Mouse (Mus musculus): ENCODE data around the gene Ercc4. TPM values are rescaled to one million over a fixed set of nuclear protein-coding genes. Genes with fewer than 3 reads are reported as not detected.

Gene Ercc4
- polyA plus RNA-seq, 1 experiment from 2014 or later: 13.1 TPM

- Histone ChIP-seq H3K9me3 (ENCODE audit: control insufficient read depth, low read length) (no peaks in the 10 kb centered on the region), H3K27me3 (ENCODE audit: control insufficient read depth, insufficient read depth, low read length) (no peaks in the 10 kb centered on the region), H3K4me2 (ENCODE audit: low read depth, severe bottlenecking) (no peak overlapping the region), H3K27ac (replicated peaks; ENCODE audit: low read depth, low read length) (no peak overlapping the region), H3K36me3 (ENCODE audit: control insufficient read depth, insufficient read depth, low read length) (no peaks in the 10 kb centered on the region), H3K4me3 (ENCODE audit: low read depth, low read length) (no peak overlapping the region), H3K4me1 (ENCODE audit: control insufficient read depth, insufficient read depth, low read length) (0 out of 2 replicates have a peak, but pooled peaks cover 5% of the 10 kb centered on the region), H3K9ac (ENCODE audit: low read length) (no peak overlapping the region)
- ATAC-seq (ENCODE audit: insufficient number of reproducible peaks, low FRiP score, low TSS enrichment, low read depth) (no peak), DNase-seq (ENCODE audit: low spot score) (no peak)
- WGBS: 86% methylated on average over 5 of the region's 5 CpGs
Observed at GRCm38 (mm10) chr16:13194882-13195281, 85.4 kb downstream of the Ercc4 start.

GRCm38 (mm10) chr16:13196626-13197025 lies 87.1 kb downstream of the Ercc4 start:
- ATAC-seq (ENCODE audit: insufficient number of reproducible peaks, low FRiP score, low TSS enrichment, low read depth) (no peak), DNase-seq (ENCODE audit: low spot score) (no peak)
- Histone ChIP-seq H3K27me3 (ENCODE audit: control insufficient read depth, insufficient read depth, low read length) (no peaks in the 10 kb centered on the region), H3K4me2 (ENCODE audit: low read depth, severe bottlenecking) (no peak overlapping the region), H3K27ac (replicated peaks; ENCODE audit: low read depth, low read length) (no peak overlapping the region), H3K4me3 (ENCODE audit: low read depth, low read length) (no peak overlapping the region), H3K4me1 (ENCODE audit: control insufficient read depth, insufficient read depth, low read length) (0 out of 2 replicates have a peak, but pooled peaks cover 5% of the 10 kb centered on the region), H3K9ac (ENCODE audit: low read length) (no peak overlapping the region), H3K9me3 (ENCODE audit: control insufficient read depth, low read length) (no peaks in the 10 kb centered on the region), H3K36me3 (ENCODE audit: control insufficient read depth, insufficient read depth, low read length) (no peaks in the 10 kb centered on the region)
- WGBS: 66% methylated on average over 5 of the region's 5 CpGs

GRCm38 (mm10) chr16:13197293-13197692 lies 87.8 kb downstream of the Ercc4 start:
- Histone ChIP-seq H3K36me3 (ENCODE audit: control insufficient read depth, insufficient read depth, low read length) (no peaks in the 10 kb centered on the region), H3K9me3 (ENCODE audit: control insufficient read depth, low read length) (no peaks in the 10 kb centered on the region), H3K4me2 (ENCODE audit: low read depth, severe bottlenecking) (no peak overlapping the region), H3K4me1 (ENCODE audit: control insufficient read depth, insufficient read depth, low read length) (0 out of 2 replicates have a peak, but pooled peaks cover 5% of the 10 kb centered on the region), H3K9ac (ENCODE audit: low read length) (no peak overlapping the region), H3K27ac (replicated peaks; ENCODE audit: low read depth, low read length) (no peak overlapping the region), H3K27me3 (ENCODE audit: control insufficient read depth, insufficient read depth, low read length) (no peaks in the 10 kb centered on the region), H3K4me3 (ENCODE audit: low read depth, low read length) (no peak overlapping the region)
- no peak for ATAC-seq (ENCODE audit: insufficient number of reproducible peaks, low FRiP score, low TSS enrichment, low read depth)
- WGBS: 71% methylated on average over 5 of the region's 5 CpGs
- DNase-seq (ENCODE audit: low spot score): no peak

- DNase-seq (ENCODE audit: low spot score): no peak
- WGBS: 13% methylated on average over 2 of the region's 2 CpGs
- Histone ChIP-seq H3K9ac (ENCODE audit: low read length) (no peak overlapping the region), H3K4me2 (ENCODE audit: low read depth, severe bottlenecking) (no peak overlapping the region), H3K27ac (replicated peaks; ENCODE audit: low read depth, low read length) (no peak overlapping the region), H3K4me1 (ENCODE audit: control insufficient read depth, insufficient read depth, low read length) (0 out of 2 replicates have a peak, but pooled peaks cover 5% of the 10 kb centered on the region), H3K36me3 (ENCODE audit: control insufficient read depth, insufficient read depth, low read length) (no peaks in the 10 kb centered on the region), H3K4me3 (ENCODE audit: low read depth, low read length) (no peak overlapping the region), H3K9me3 (ENCODE audit: control insufficient read depth, low read length) (no peaks in the 10 kb centered on the region), H3K27me3 (ENCODE audit: control insufficient read depth, insufficient read depth, low read length) (no peaks in the 10 kb centered on the region)
- ATAC-seq (ENCODE audit: insufficient number of reproducible peaks, low FRiP score, low TSS enrichment, low read depth): no peak
Observed at GRCm38 (mm10) chr16:13199204-13199603, 89.7 kb downstream of the Ercc4 start.

Other genes starting within 250 kb of the Ercc4 start
- 28.1 and 32.5 TPM in 2 replicates for gene Mrtfb, start 146.8 kb downstream of the Ercc4 start, polyA plus RNA-seq (2014; fragmentation: Nextera tagmentation; extraction: Ambion mirVana)